Mouse (Mus musculus) heart, embryonic 13.5 days (tissue): ENCODE measurements at regions not wholly inside any gene's neighbourhood (a gene's known extent, or its start where the extent isn't known, plus 50 kb on each side); places are given as distances from the start of the nearest gene placed in this dataset.
"Not testable (repeated sequence)": the region's sequence is repeated elsewhere in the genome, so short reads cannot be mapped to it uniquely, and the experiment has no call there.

ENCODE experiments used
- ATAC-seq: fragments of 200-750 bp; cut with Nextera tagmentation; 2 replicates; pipeline ENCODE4 v1.8.0; 2017; ENCODE audit warnings: moderate TSS enrichment; ENCODE audit not compliant: insufficient number of reproducible peaks, low FRiP score, low TSS enrichment; ENCODE audit errors: extremely low read depth
- H3K27ac ChIP-seq: fragments of 300-500 bp; sonication (generic); replicated peaks from 2 replicates; pipeline ENCODE4 v1.5.1; 2015; ENCODE audit warnings: moderate library complexity, mild to moderate bottlenecking, inconsistent platforms
- H3K27me3 ChIP-seq: fragments of 300-500 bp; sonication (generic); replicated peaks from 2 replicates; pipeline ENCODE4 v1.6.1; 2015; ENCODE audit warnings: mild to moderate bottlenecking, inconsistent platforms
- H3K36me3 ChIP-seq: fragments of 300-500 bp; sonication (generic); 2 replicates; pipeline ENCODE4 v1.6.1; 2015; ENCODE audit warnings: mild to moderate bottlenecking, inconsistent platforms
- H3K4me1 ChIP-seq: fragments of 300-500 bp; sonication (generic); 2 replicates; pipeline ENCODE4 v1.6.1; 2015; ENCODE audit warnings: inconsistent platforms
- H3K4me2 ChIP-seq: fragments of 300-500 bp; sonication (generic); 2 replicates; pipeline ENCODE4 v1.6.1; 2015; ENCODE audit warnings: inconsistent platforms, mild to moderate bottlenecking, moderate library complexity
- H3K4me3 ChIP-seq: fragments of 300-500 bp; sonication (generic); 2 replicates; pipeline ENCODE4 v1.5.1; 2015; ENCODE audit warnings: moderate library complexity, mild to moderate bottlenecking, inconsistent platforms
- H3K9ac ChIP-seq: fragments of 300-500 bp; sonication (generic); 2 replicates; pipeline ENCODE4 v1.6.1; 2015; ENCODE audit warnings: inconsistent platforms, mild to moderate bottlenecking, moderate library complexity
- H3K9me3 ChIP-seq: fragments of 300-500 bp; sonication (generic); 2 replicates; pipeline ENCODE4 v1.6.1; 2016; ENCODE audit warnings: inconsistent platforms
- WGBS: fragments of 180-500 bp; shearing (Covaris S2); methylation state at CpG from one replicate; pipeline ENCODE4 v1.1.7; 2015; ENCODE audit warnings: mixed read lengths; 5-methylcytosine and 5-hydroxymethylcytosine counted together

GRCm38 (mm10) chr12:117351900-117352299 lies 164.4 kb upstream of the Rapgef5 start:
- Histone ChIP-seq H3K27me3 (no peaks in the 10 kb centered on the region), H3K4me2 (no peak overlapping the region), H3K27ac (no peak overlapping the region), H3K4me1 (peaks cover 11% of the 10 kb centered on the region), H3K9ac (no peak overlapping the region), H3K36me3 (no peaks in the 10 kb centered on the region), H3K4me3 (no peak overlapping the region), H3K9me3 (no peaks in the 10 kb centered on the region)
- ATAC-seq: no peak
- 23% methylated on average over 5 of the region's 5 CpGs for WGBS

DNA sequence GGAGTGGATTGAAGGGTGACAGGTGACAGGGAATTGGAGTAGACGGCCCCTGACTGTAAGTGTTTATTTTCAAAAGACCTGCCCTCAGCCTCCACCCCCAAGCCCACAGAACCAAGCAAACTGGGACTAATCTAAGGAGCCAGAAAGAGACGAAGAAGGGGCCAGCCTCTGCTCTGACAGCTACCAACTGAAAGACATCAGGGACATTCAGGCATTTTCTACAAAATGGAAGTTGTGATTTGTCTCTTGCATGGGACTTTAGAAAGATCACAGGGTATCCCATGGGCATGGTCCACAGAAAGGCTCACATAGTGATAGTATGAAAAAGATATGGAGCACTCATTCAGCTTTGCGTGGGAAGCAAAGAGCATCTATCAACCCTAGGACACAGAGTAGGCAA lies 163.8 kb upstream of the Rapgef5 start:
- Histone ChIP-seq H3K9me3 (no peaks in the 10 kb centered on the region), H3K4me3 (no peak overlapping the region), H3K9ac (no peak overlapping the region), H3K4me2 (no peak overlapping the region), H3K27me3 (no peaks in the 10 kb centered on the region), H3K36me3 (no peaks in the 10 kb centered on the region), H3K4me1 (peaks cover 4% of the 10 kb centered on the region), H3K27ac (no peak overlapping the region)
- no peak for ATAC-seq
- 52% methylated on average over 3 of the region's 3 CpGs for WGBS

GRCm38 (mm10) chr12:117352938-117353337 lies 163.3 kb upstream of the Rapgef5 start:
- Histone ChIP-seq H3K36me3 (no peaks in the 10 kb centered on the region), H3K4me3 (no peak overlapping the region), H3K27me3 (peaks cover 3% of the 10 kb centered on the region; the same call in 1 of the 2 replicates), H3K4me1 (peaks cover under 1% of the 10 kb centered on the region; the same call in 1 of the 2 replicates), H3K9me3 (no peaks in the 10 kb centered on the region), H3K27ac (no peak overlapping the region), H3K9ac (no peak overlapping the region), H3K4me2 (no peak overlapping the region)
- ATAC-seq: no peak

DNA sequence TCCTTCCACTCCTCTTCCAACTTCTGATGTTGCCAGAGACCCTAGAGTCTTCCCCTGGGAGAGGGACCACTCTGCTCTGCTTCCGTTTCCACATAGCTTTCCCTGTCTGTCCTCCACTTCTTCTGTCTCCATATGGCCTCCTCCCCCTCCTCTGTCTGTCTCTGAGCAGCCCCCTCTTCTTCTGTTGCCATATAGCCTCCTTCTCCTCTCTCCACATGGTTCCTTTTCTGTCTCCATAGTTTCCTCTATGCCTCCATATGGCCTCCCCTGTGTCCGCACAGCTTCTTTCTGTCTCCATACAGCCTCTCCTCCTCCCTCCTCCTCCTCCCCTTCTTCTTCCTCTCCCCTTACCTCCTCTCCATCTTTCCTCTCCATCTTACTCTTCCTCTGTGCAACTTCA lies 158.5 kb upstream of the Rapgef5 start:
- ATAC-seq: no peak
- Histone ChIP-seq H3K4me1 (no peaks in the 10 kb centered on the region), H3K4me3 (no peak overlapping the region), H3K4me2 (no peak overlapping the region), H3K36me3 (no peaks in the 10 kb centered on the region), H3K9me3 (no peaks in the 10 kb centered on the region), H3K27ac (no peak overlapping the region), H3K9ac (no peak overlapping the region), H3K27me3 (peaks cover 3% of the 10 kb centered on the region; the same call in 1 of the 2 replicates)
- 80% methylated on average over 2 of the region's 2 CpGs for WGBS

DNA sequence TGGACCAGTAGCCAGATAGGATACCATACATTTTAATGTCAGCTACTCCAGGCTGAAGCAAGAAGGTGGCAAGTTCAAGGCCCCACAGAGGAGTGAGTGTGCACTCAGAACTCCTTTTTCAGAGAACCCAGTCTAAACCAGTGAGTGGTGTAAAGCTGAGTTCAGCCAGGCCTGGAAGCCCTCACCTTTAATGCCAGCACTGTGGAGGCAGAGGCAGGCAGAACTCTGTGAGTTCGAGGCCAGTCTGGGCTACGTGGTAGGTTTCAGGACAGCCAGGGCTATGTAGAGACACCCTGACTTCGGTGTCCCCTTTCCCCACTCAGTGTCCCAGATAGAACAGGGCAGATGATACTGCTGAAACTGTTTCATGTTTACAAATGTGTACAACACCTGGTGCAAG lies 157.4 kb upstream of the Rapgef5 start:
- no peaks in the 10 kb centered on the region for H3K36me3 ChIP-seq
- peaks cover 3% of the 10 kb centered on the region; the same call in 1 of the 2 replicates for H3K27me3 ChIP-seq
- 84% methylated on average over 3 of the region's 3 CpGs for WGBS
- H3K27ac ChIP-seq: no peak overlapping the region
- no peak overlapping the region for H3K4me3 ChIP-seq
- H3K4me2 ChIP-seq: no peak overlapping the region
- no peak overlapping the region for H3K9ac ChIP-seq
- H3K4me1 ChIP-seq: no peaks in the 10 kb centered on the region
- H3K9me3 ChIP-seq: no peaks in the 10 kb centered on the region
- no peak for ATAC-seq

GRCm38 (mm10) chr12:117360215-117360614 lies 156.1 kb upstream of the Rapgef5 start:
- Histone ChIP-seq H3K4me2 (no peak overlapping the region), H3K4me1 (no peaks in the 10 kb centered on the region), H3K36me3 (no peaks in the 10 kb centered on the region), H3K4me3 (no peak overlapping the region), H3K27ac (no peak overlapping the region), H3K27me3 (peaks cover 5% of the 10 kb centered on the region), H3K9ac (no peak overlapping the region), H3K9me3 (no peaks in the 10 kb centered on the region)
- WGBS: 70% methylated on average over 4 of the region's 4 CpGs
- no peak for ATAC-seq

GRCm38 (mm10) chr12:117361826-117362225 lies 154.5 kb upstream of the Rapgef5 start:
- Histone ChIP-seq H3K27me3 (peaks cover 6% of the 10 kb centered on the region), H3K4me1 (no peaks in the 10 kb centered on the region), H3K4me3 (no peak overlapping the region), H3K9me3 (no peaks in the 10 kb centered on the region), H3K9ac (no peak overlapping the region), H3K4me2 (no peak overlapping the region), H3K36me3 (no peaks in the 10 kb centered on the region), H3K27ac (no peak overlapping the region)
- WGBS: 79% methylated on average over 7 of the region's 7 CpGs
- no peak for ATAC-seq

- not testable (repeated sequence) for H3K27ac ChIP-seq, H3K4me3 ChIP-seq, H3K9ac ChIP-seq, H3K9me3 ChIP-seq, H3K4me1 ChIP-seq, ATAC-seq, H3K27me3 ChIP-seq, H3K36me3 ChIP-seq, H3K4me2 ChIP-seq
- WGBS: 48% methylated on average over 4 of the region's 4 CpGs
These were observed 152.8 kb upstream of the Rapgef5 start for GRCm38 (mm10) chr12:117363457-117363856.

DNA sequence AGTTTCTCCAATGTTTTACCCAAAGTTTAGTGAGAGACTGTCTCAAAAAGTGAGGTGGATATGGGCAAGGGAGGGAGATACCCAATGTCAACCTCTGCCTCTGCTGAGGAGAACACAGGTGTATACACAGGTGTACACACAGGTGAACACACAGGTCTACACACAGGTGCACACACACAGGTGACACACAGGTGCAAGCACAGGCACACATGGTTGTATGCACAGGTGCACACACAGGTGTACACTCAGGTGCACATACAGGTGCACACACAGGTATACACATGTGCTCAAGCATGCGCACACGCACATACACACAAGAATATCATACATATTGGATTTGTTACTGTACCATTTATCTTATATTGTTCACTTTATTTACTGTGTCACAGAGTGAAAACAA lies 151.1 kb upstream of the Rapgef5 start:
- Histone ChIP-seq H3K9me3 (no peaks in the 10 kb centered on the region), H3K4me3 (no peak overlapping the region), H3K4me1 (no peaks in the 10 kb centered on the region), H3K4me2 (no peak overlapping the region), H3K9ac (no peak overlapping the region), H3K27ac (no peak overlapping the region), H3K27me3 (peaks cover 4% of the 10 kb centered on the region), H3K36me3 (no peaks in the 10 kb centered on the region)
- 95% methylated on average over 2 of the region's 2 CpGs for WGBS
- ATAC-seq: no peak

GRCm38 (mm10) chr12:117365876-117366275 lies 150.4 kb upstream of the Rapgef5 start:
- 58% methylated on average over 5 of the region's 5 CpGs for WGBS
- H3K36me3 ChIP-seq: no peaks in the 10 kb centered on the region
- ATAC-seq: no peak

GRCm38 (mm10) chr12:117378297-117378887 lies 137.9 kb upstream of the Rapgef5 start:
- 0 out of 2 replicates have a peak overlapping the region, but pooled peaks have one; percentile 11 for H3K4me2 ChIP-seq
- H3K9me3 ChIP-seq: no peaks in the 10 kb centered on the region; the same call in 1 of the 2 replicates
- no peak for ATAC-seq
- no peak overlapping the region for H3K9ac ChIP-seq
- H3K36me3 ChIP-seq: no peaks in the 10 kb centered on the region
- H3K27ac ChIP-seq: no peak overlapping the region
- H3K27me3 ChIP-seq: no peaks in the 10 kb centered on the region
- H3K4me3 ChIP-seq: no peak overlapping the region
- 0 out of 2 replicates have a peak, but pooled peaks cover 3% of the 10 kb centered on the region for H3K4me1 ChIP-seq
- 82% methylated on average over 21 of the region's 21 CpGs for WGBS

More at GRCm38 (mm10) chr12:117365876-117366275, 150.4 kb upstream of the Rapgef5 start:
- no peaks in the 10 kb centered on the region for H3K9me3 ChIP-seq
- H3K4me2 ChIP-seq: no peak overlapping the region
- H3K4me1 ChIP-seq: no peaks in the 10 kb centered on the region
- H3K9ac ChIP-seq: no peak overlapping the region
- no peak overlapping the region for H3K27ac ChIP-seq
- no peak overlapping the region for H3K4me3 ChIP-seq
- peaks cover 5% of the 10 kb centered on the region for H3K27me3 ChIP-seq

- Histone ChIP-seq H3K9me3 (no peaks in the 10 kb centered on the region; the same call in 1 of the 2 replicates), H3K27me3 (no peaks in the 10 kb centered on the region), H3K4me2 (no peak overlapping the region), H3K9ac (no peak overlapping the region), H3K36me3 (no peaks in the 10 kb centered on the region), H3K4me1 (0 out of 2 replicates have a peak, but pooled peaks cover 3% of the 10 kb centered on the region), H3K27ac (no peak overlapping the region), H3K4me3 (no peak overlapping the region)
- WGBS: 74% methylated on average over 16 of the region's 16 CpGs
- ATAC-seq: no peak
These were observed 137.0 kb upstream of the Rapgef5 start for GRCm38 (mm10) chr12:117379103-117379850.
